Mouse (Mus musculus) olfactory bulb, adult 2 months (tissue): ENCODE data around the gene Eif4a1.

ENCODE experiments used
- CTCF ChIP-seq: fragments of 200-500 bp; IDR thresholded peaks from 2 replicates; pipeline ENCODE4 v1.5.1; 2012; ENCODE audit warnings: low read depth, mild to moderate bottlenecking, low read length, moderate library complexity; ENCODE audit not compliant: insufficient read depth
- POLR2A ChIP-seq: fragments of 200-500 bp; IDR thresholded peaks from 2 replicates; pipeline ENCODE4 v1.6.1; 2012; ENCODE audit warnings: mild to moderate bottlenecking, low read depth, low read length, moderate library complexity; ENCODE audit not compliant: insufficient read depth

GRCm38 (mm10) chr11:69672211-69672706 lies at the start of gene Eif4a1:
- no peak for TF ChIP-seq CTCF
- TF ChIP-seq POLR2A = peak; percentile 95
